Mouse (Mus musculus) right cerebral cortex, postnatal 14 days (tissue): ENCODE data around the gene Tbcel.

Experiments used
- DNase-seq: peaks from one replicate; pipeline ENCODE4 v3.0.0; 2022

Tbcel gene

GRCm38 (mm10) chr9:42382063-42382462 is 125.5 kb downstream of the Tbcel start:
- DNase-seq: no peak

- no peak for DNase-seq
Measured at GRCm38 (mm10) chr9:42378071-42378470, 129.5 kb downstream of the Tbcel start.

- no peak for DNase-seq
Measured at GRCm38 (mm10) chr9:42377656-42378055, 130.0 kb downstream of the Tbcel start.

GRCm38 (mm10) chr9:42371670-42372368 is 135.8 kb downstream of the Tbcel start:
- no peak for DNase-seq
